Mouse (Mus musculus): ENCODE measurements around the gene Cxcl14. TPM values are rescaled to one million over a fixed set of nuclear protein-coding genes. Genes with fewer than 3 reads are reported as not detected.
A peak's percentile ranks its signal among the peaks of the same experiment; 100 is the strongest.

The Cxcl14 gene
- polyA plus RNA-seq, 1 experiment from 2014 or later = 20.9 TPM

DNA sequence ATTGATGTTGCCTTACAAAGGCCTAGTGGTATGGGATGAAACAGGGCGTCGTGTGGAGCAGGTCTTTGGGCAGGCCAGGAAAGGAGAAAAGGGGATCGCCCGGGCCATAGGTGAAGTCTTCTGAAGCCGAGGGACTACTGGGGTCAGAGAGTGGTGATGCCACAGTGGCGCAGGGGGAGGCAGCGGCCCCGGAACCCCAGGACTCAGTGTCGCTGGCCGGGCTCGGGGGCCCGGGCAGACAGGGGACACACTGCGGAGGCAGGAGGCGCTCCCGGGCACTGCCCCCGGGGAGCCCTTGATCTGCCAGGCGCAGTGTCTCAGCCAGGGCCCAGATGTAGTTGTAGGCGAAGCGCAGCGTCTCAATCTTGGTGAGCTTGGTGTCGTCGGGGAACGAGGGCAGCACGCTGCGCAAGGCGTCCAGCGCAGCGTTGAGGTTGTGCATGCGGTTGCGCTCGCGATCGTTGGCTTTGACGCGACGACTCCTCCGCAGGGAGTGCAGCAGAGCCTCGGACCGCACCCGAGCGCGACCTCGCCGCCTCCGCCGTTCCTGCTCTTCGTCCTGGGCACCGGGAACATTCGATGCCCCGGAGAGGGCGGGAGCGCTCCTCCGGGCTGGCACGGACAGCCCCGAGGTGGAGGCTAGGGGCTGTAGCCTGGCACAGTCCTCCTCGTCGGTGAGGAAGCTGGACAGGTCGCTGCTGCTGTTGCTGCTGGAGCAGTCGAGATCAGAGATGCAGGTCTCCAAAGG is 45.0 kb downstream of the Cxcl14 start:
- H3K36me3 ChIP-seq (ENCODE audit: control insufficient read depth, insufficient read depth) = no peaks in the 10 kb centered on the region
- ATAC-seq = peak; percentile 6; the same call in 1 of the 2 replicates
- no peak overlapping the region for H3K27ac ChIP-seq (ENCODE audit: low read length)
- peak overlapping the region; percentile 75 for H3K4me2 ChIP-seq (ENCODE audit: low read length)
- no peaks in the 10 kb centered on the region for H3K9me3 ChIP-seq (ENCODE audit: control insufficient read depth, low read length)
- 1% methylated on average over 59 of the region's 59 CpGs for WGBS
- H3K4me3 ChIP-seq (replicated peaks; ENCODE audit: low read length) = peak overlapping the region; percentile 43
- peaks cover 22% of the 10 kb centered on the region for H3K4me1 ChIP-seq (replicated peaks; ENCODE audit: control insufficient read depth, insufficient read depth, low read length)
- H3K27me3 ChIP-seq (replicated peaks; ENCODE audit: control insufficient read depth, insufficient read depth, low read length) = peaks cover 87% of the 10 kb centered on the region
- peak overlapping the region; percentile 33; the same call in 1 of the 2 replicates for H3K9ac ChIP-seq (replicated peaks; ENCODE audit: low read depth, low read length)

DNA sequence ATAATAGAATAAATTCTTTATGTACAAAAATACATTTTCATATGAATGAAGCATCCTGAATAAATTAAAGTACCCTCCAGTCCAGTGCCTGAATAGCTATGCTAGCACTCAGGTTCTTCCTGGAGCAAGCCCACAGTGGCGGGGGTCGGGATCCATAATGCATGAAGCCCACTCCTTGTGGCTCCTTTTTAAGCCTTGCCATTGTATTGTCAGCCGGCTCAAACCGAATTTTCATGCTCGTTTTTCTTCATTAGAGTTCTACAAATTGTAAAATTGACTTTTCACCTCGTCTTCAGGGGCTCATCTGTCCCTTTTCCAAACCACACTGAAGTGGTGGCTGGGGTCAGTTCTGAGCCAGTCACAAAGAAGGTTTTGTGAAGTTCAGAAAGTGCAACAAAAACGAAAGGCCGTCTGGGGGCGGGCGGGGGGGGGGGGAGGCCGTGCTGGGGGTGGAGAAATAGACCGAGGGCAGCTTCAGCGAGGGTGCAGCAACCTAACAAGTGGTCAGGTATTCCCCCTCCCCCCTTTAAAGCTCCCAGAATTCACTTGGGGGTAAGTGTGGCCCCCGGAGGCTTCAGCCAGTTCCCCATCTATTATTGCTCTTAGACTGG is 45.7 kb downstream of the Cxcl14 start:
- H3K4me2 ChIP-seq (ENCODE audit: low read length) = no peak overlapping the region
- no peak overlapping the region for H3K9ac ChIP-seq (replicated peaks; ENCODE audit: low read depth, low read length)

DNA sequence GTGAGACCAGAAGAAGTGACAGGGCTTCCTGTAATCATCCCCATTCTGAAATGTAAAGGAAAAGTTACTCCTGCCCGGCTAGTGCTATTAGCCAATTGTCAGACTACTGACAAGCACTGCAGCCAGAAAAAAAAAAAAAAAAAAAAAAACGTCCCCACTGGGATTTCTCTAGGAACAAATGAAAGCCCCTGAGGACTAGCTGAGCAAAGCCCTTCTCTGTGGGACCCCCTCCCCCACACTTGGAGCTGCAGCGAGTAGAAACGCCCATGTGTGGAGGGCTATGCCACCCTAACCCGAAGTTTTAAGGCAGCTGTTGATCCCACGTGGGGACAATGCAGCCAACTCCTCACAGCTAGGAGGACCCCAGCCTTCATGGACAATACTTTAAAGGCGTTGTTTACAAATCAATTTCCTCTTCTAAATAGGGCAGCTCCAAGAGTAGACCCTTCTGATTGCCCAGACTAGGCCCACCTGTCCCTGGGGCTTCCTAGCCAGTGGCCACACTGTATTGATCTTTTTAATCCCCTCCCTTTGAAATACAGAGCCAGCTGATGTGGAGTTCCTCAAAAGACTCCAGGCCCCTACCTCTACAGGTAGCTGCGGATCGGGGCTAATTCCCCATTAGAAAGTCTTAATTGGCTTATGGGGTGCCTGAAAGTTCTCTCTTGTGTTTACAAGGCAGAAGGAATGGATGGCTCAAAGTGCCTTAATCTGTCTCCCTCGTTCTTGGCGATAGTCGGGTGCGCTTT is 46.6 kb downstream of the Cxcl14 start:
- H3K9ac ChIP-seq (replicated peaks; ENCODE audit: low read depth, low read length) = no peak overlapping the region
- WGBS = 2% methylated on average over 13 of the region's 13 CpGs
- H3K4me2 ChIP-seq (ENCODE audit: low read length) = no peak overlapping the region
- H3K4me1 ChIP-seq (replicated peaks; ENCODE audit: control insufficient read depth, insufficient read depth, low read length) = peaks cover 22% of the 10 kb centered on the region
- no peak for ATAC-seq
- H3K9me3 ChIP-seq (ENCODE audit: control insufficient read depth, low read length) = no peaks in the 10 kb centered on the region
- H3K27ac ChIP-seq (ENCODE audit: low read length) = no peak overlapping the region
- no peaks in the 10 kb centered on the region for H3K36me3 ChIP-seq (ENCODE audit: control insufficient read depth, insufficient read depth)
- H3K4me3 ChIP-seq (replicated peaks; ENCODE audit: low read length) = no peak overlapping the region
- H3K27me3 ChIP-seq (replicated peaks; ENCODE audit: control insufficient read depth, insufficient read depth, low read length) = peaks cover 75% of the 10 kb centered on the region

More for the DNA sequence above, 45.7 kb downstream of the Cxcl14 start:
- H3K36me3 ChIP-seq (ENCODE audit: control insufficient read depth, insufficient read depth) = no peaks in the 10 kb centered on the region
- peaks cover 84% of the 10 kb centered on the region for H3K27me3 ChIP-seq (replicated peaks; ENCODE audit: control insufficient read depth, insufficient read depth, low read length)
- H3K4me1 ChIP-seq (replicated peaks; ENCODE audit: control insufficient read depth, insufficient read depth, low read length) = peaks cover 22% of the 10 kb centered on the region
- 7% methylated on average over 12 of the region's 14 CpGs for WGBS
- no peak overlapping the region for H3K27ac ChIP-seq (ENCODE audit: low read length)
- no peak overlapping the region for H3K4me3 ChIP-seq (replicated peaks; ENCODE audit: low read length)
- ATAC-seq = no peak
- H3K9me3 ChIP-seq (ENCODE audit: control insufficient read depth, low read length) = no peaks in the 10 kb centered on the region

DNA sequence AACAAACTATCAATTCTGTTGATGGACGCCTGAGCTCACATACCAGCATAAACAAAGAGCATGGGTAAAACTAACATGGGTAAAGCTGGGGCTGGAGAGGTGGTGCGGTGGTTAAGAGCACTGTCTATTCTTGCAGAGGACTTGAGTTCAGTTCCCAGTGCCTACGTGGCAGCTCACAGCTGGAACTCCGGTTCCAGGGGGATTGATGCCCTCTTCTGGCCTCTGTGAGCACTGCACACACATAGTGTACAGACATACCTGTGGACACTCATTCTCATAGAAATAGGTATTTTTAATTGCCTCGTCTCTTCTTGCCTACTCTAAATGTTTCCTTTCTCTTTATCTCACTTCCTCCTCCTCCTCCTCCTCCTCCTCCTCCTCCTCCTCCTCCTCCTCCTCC is 53.2 kb downstream of the Cxcl14 start:
- H3K27ac ChIP-seq (ENCODE audit: low read length) = no peak overlapping the region
- no peak overlapping the region for H3K4me3 ChIP-seq (replicated peaks; ENCODE audit: low read length)
- WGBS = 84% methylated on average over 5 of the region's 5 CpGs
- H3K9ac ChIP-seq (replicated peaks; ENCODE audit: low read depth, low read length) = no peak overlapping the region
- no peaks in the 10 kb centered on the region for H3K4me1 ChIP-seq (replicated peaks; ENCODE audit: control insufficient read depth, insufficient read depth, low read length)
- no peak for ATAC-seq
- H3K4me2 ChIP-seq (ENCODE audit: low read length) = no peak overlapping the region
- peaks cover 20% of the 10 kb centered on the region for H3K27me3 ChIP-seq (replicated peaks; ENCODE audit: control insufficient read depth, insufficient read depth, low read length)
- H3K36me3 ChIP-seq (ENCODE audit: control insufficient read depth, insufficient read depth) = no peaks in the 10 kb centered on the region
- H3K9me3 ChIP-seq (ENCODE audit: control insufficient read depth, low read length) = no peaks in the 10 kb centered on the region; the same call in 1 of the 2 replicates

DNA sequence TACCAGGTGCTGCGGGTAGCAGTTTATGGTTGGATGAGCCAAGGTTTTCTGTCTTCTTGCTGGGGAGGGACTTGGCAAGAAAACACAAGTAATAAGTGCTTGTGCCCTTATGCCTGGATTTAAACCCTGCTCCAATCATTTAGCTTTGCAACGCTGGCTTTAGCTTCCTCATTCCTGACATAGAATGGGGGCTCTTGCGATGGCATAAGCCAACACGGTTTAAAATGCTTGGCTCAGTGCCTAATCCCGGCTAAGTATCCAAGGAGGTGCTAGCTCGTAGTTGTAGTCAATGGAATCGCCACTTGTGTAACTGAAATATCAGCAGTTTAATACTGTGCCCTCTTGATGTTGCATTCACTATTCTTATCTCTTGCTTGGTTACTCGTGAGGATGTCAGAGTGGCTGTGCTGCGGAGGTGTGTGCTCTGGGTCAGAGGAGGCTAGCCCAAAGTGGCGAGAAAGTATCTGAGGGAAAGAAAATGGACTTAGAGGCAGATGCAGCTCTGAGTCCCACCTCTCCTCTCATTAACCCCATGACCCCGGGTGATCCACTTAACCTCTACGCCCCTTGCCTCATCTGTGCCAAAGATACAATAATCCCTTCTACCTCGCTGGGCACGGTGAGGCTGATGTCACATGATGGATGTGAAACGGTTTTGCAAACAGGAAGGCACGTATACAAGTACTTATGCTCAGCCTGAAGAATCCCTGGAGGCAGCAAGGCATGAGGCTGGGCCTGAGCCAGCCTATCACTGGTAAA is 56.2 kb downstream of the Cxcl14 start:
- Histone ChIP-seq H3K9ac (replicated peaks; ENCODE audit: low read depth, low read length) (no peak overlapping the region), H3K27ac (ENCODE audit: low read length) (no peak overlapping the region), H3K4me3 (replicated peaks; ENCODE audit: low read length) (no peak overlapping the region), H3K27me3 (replicated peaks; ENCODE audit: control insufficient read depth, insufficient read depth, low read length) (no peaks in the 10 kb centered on the region), H3K9me3 (ENCODE audit: control insufficient read depth, low read length) (no peaks in the 10 kb centered on the region; the same call in 1 of the 2 replicates), H3K4me1 (replicated peaks; ENCODE audit: control insufficient read depth, insufficient read depth, low read length) (no peaks in the 10 kb centered on the region), H3K36me3 (ENCODE audit: control insufficient read depth, insufficient read depth) (no peaks in the 10 kb centered on the region), H3K4me2 (ENCODE audit: low read length) (no peak overlapping the region)
- 32% methylated on average over 16 of the region's 16 CpGs for WGBS
- ATAC-seq = no peak

Other genes with a start within 250 kb of the Cxcl14 start
- gene H2afy, start 160.2 kb downstream of the Cxcl14 start, polyA plus RNA-seq (2015; fragmentation: Nextera tagmentation; extraction: Ambion mirVana) = 370 and 392 TPM in 2 replicates
- gene Tifab, start 117.7 kb downstream of the Cxcl14 start, polyA plus RNA-seq (2015; fragmentation: Nextera tagmentation; extraction: Ambion mirVana) = 0.91 and 1.2 TPM in 2 replicates
- 2.3 and 2.6 TPM in 2 replicates for gene Neurog1, start 44.4 kb downstream of the Cxcl14 start, polyA plus RNA-seq (2015; fragmentation: Nextera tagmentation; extraction: Ambion mirVana)
- gene Gm3045, start 130.0 kb upstream of the Cxcl14 start, polyA plus RNA-seq (2015; fragmentation: Nextera tagmentation; extraction: Ambion mirVana) = not detected in 2 replicates
- gene Slc25a48, start 141.8 kb upstream of the Cxcl14 start, polyA plus RNA-seq (2015; fragmentation: Nextera tagmentation; extraction: Ambion mirVana) = not detected in 2 replicates
- not detected in 2 replicates for gene Il9, start 185.7 kb upstream of the Cxcl14 start, polyA plus RNA-seq (2015; fragmentation: Nextera tagmentation; extraction: Ambion mirVana)
- 1.8 and 2.9 TPM in 2 replicates for gene Fbxl21, start 225.9 kb upstream of the Cxcl14 start, polyA plus RNA-seq (2015; fragmentation: Nextera tagmentation; extraction: Ambion mirVana)